Mouse (Mus musculus): ENCODE results near the gene Klc3. TPM values are rescaled to one million over a fixed set of nuclear protein-coding genes. Genes with fewer than 3 reads are reported as not detected.
A peak's percentile ranks its signal among the peaks of the same experiment; 100 is the strongest.

Gene Klc3
- polyA plus RNA-seq, 1 experiment from 2014 or later, result 10.2 TPM

- H3K4me3 ChIP-seq (ENCODE audit: low read depth, low read length), result no peak overlapping the region
- no peak overlapping the region for H3K4me2 ChIP-seq (ENCODE audit: low read depth, low read length)
- no peak overlapping the region for H3K9ac ChIP-seq (ENCODE audit: low read depth, low read length)
- 79% methylated on average over 8 of the region's 9 CpGs for WGBS
- H3K4me1 ChIP-seq (ENCODE audit: control insufficient read depth, insufficient read depth, low read length), result peaks cover 5% of the 10 kb centered on the region; the same call in 1 of the 2 replicates
- H3K36me3 ChIP-seq (ENCODE audit: control insufficient read depth, insufficient read depth, low read length), result no peaks in the 10 kb centered on the region
- no peak for DNase-seq (ENCODE audit: low spot score)
- ATAC-seq (ENCODE audit: low read depth), result no peak
- no peak overlapping the region for H3K27ac ChIP-seq (replicated peaks; ENCODE audit: low read depth, low read length)
- peaks cover 7% of the 10 kb centered on the region; the same call in 1 of the 2 replicates for H3K9me3 ChIP-seq (ENCODE audit: control insufficient read depth, low read length)
- peaks cover 49% of the 10 kb centered on the region for H3K27me3 ChIP-seq (replicated peaks; ENCODE audit: control insufficient read depth, insufficient read depth, low read length)
These were observed 1.3 kb downstream of the Klc3 start for GRCm38 (mm10) chr7:19402535-19403112.

GRCm38 (mm10) chr7:19400946-19401345 lies 3.0 kb downstream of the Klc3 start:
- peaks cover 49% of the 10 kb centered on the region for H3K27me3 ChIP-seq (replicated peaks; ENCODE audit: control insufficient read depth, insufficient read depth, low read length)
- no peak overlapping the region for H3K4me2 ChIP-seq (ENCODE audit: low read depth, low read length)
- peaks cover 7% of the 10 kb centered on the region; the same call in 1 of the 2 replicates for H3K9me3 ChIP-seq (ENCODE audit: control insufficient read depth, low read length)
- H3K27ac ChIP-seq (replicated peaks; ENCODE audit: low read depth, low read length), result no peak overlapping the region
- H3K9ac ChIP-seq (ENCODE audit: low read depth, low read length), result no peak overlapping the region
- H3K4me1 ChIP-seq (ENCODE audit: control insufficient read depth, insufficient read depth, low read length), result peaks cover 5% of the 10 kb centered on the region; the same call in 1 of the 2 replicates
- peaks cover 1% of the 10 kb centered on the region; the same call in 1 of the 2 replicates for H3K36me3 ChIP-seq (ENCODE audit: control insufficient read depth, insufficient read depth, low read length)
- ATAC-seq (ENCODE audit: low read depth) (no peak), DNase-seq (ENCODE audit: low spot score) (no peak)
- WGBS, result 84% methylated on average over 4 of the region's 4 CpGs
- H3K4me3 ChIP-seq (ENCODE audit: low read depth, low read length), result no peak overlapping the region

- peaks cover 14% of the 10 kb centered on the region for H3K36me3 ChIP-seq (ENCODE audit: control insufficient read depth, insufficient read depth, low read length)
- H3K4me2 ChIP-seq (ENCODE audit: low read depth, low read length), result peak overlapping the region; percentile 55
- peak; percentile 72 for ATAC-seq (ENCODE audit: low read depth)
- peak overlapping the region; percentile 55 for H3K9ac ChIP-seq (ENCODE audit: low read depth, low read length)
- H3K27ac ChIP-seq (replicated peaks; ENCODE audit: low read depth, low read length), result peak overlapping the region; percentile 55
- H3K27me3 ChIP-seq (replicated peaks; ENCODE audit: control insufficient read depth, insufficient read depth, low read length), result peaks cover 43% of the 10 kb centered on the region
- peaks cover 7% of the 10 kb centered on the region; the same call in 1 of the 2 replicates for H3K9me3 ChIP-seq (ENCODE audit: control insufficient read depth, low read length)
- peak overlapping the region; percentile 28 for H3K4me3 ChIP-seq (ENCODE audit: low read depth, low read length)
- WGBS, result 3% methylated on average over 26 of the region's 27 CpGs
- H3K4me1 ChIP-seq (ENCODE audit: control insufficient read depth, insufficient read depth, low read length), result peaks cover 5% of the 10 kb centered on the region; the same call in 1 of the 2 replicates
- DNase-seq (ENCODE audit: low spot score), result peak; percentile 72
These were observed 4.2 kb downstream of the Klc3 start for GRCm38 (mm10) chr7:19399496-19400280.

- Histone ChIP-seq H3K4me3 (ENCODE audit: low read depth, low read length) (no peak overlapping the region), H3K9me3 (ENCODE audit: control insufficient read depth, low read length) (no peaks in the 10 kb centered on the region), H3K9ac (ENCODE audit: low read depth, low read length) (no peak overlapping the region), H3K4me2 (ENCODE audit: low read depth, low read length) (no peak overlapping the region), H3K27me3 (replicated peaks; ENCODE audit: control insufficient read depth, insufficient read depth, low read length) (peaks cover 4% of the 10 kb centered on the region; the same call in 1 of the 2 replicates), H3K4me1 (ENCODE audit: control insufficient read depth, insufficient read depth, low read length) (peaks cover 2% of the 10 kb centered on the region; the same call in 1 of the 2 replicates), H3K36me3 (ENCODE audit: control insufficient read depth, insufficient read depth, low read length) (peaks cover 66% of the 10 kb centered on the region), H3K27ac (replicated peaks; ENCODE audit: low read depth, low read length) (no peak overlapping the region)
- 85% methylated on average over 6 of the region's 8 CpGs for WGBS
- ATAC-seq (ENCODE audit: low read depth) (no peak), DNase-seq (ENCODE audit: low spot score) (no peak)
These were observed 9.4 kb downstream of the Klc3 start for GRCm38 (mm10) chr7:19394484-19394883.

GRCm38 (mm10) chr7:19388699-19389413 lies 15.0 kb downstream of the Klc3 start:
- Histone ChIP-seq H3K4me1 (ENCODE audit: control insufficient read depth, insufficient read depth, low read length) (no peaks in the 10 kb centered on the region), H3K36me3 (ENCODE audit: control insufficient read depth, insufficient read depth, low read length) (peaks cover 96% of the 10 kb centered on the region), H3K4me3 (ENCODE audit: low read depth, low read length) (no peak overlapping the region), H3K9me3 (ENCODE audit: control insufficient read depth, low read length) (no peaks in the 10 kb centered on the region), H3K27me3 (replicated peaks; ENCODE audit: control insufficient read depth, insufficient read depth, low read length) (no peaks in the 10 kb centered on the region), H3K9ac (ENCODE audit: low read depth, low read length) (no peak overlapping the region), H3K27ac (replicated peaks; ENCODE audit: low read depth, low read length) (no peak overlapping the region; the same call in 1 of the 2 replicates), H3K4me2 (ENCODE audit: low read depth, low read length) (no peak overlapping the region)
- ATAC-seq (ENCODE audit: low read depth), result peak; percentile 44; the same call in 1 of the 2 replicates
- 76% methylated on average over 9 of the region's 10 CpGs for WGBS
- peak; percentile 74 for DNase-seq (ENCODE audit: low spot score)

GRCm38 (mm10) chr7:19383708-19384107 lies 20.2 kb downstream of the Klc3 start:
- Histone ChIP-seq H3K4me2 (ENCODE audit: low read depth, low read length) (no peak overlapping the region), H3K27ac (replicated peaks; ENCODE audit: low read depth, low read length) (no peak overlapping the region), H3K4me1 (ENCODE audit: control insufficient read depth, insufficient read depth, low read length) (peaks cover 9% of the 10 kb centered on the region), H3K36me3 (ENCODE audit: control insufficient read depth, insufficient read depth, low read length) (peaks cover 47% of the 10 kb centered on the region), H3K27me3 (replicated peaks; ENCODE audit: control insufficient read depth, insufficient read depth, low read length) (no peaks in the 10 kb centered on the region), H3K9me3 (ENCODE audit: control insufficient read depth, low read length) (no peaks in the 10 kb centered on the region), H3K4me3 (ENCODE audit: low read depth, low read length) (no peak overlapping the region), H3K9ac (ENCODE audit: low read depth, low read length) (no peak overlapping the region; the same call in 1 of the 2 replicates)
- ATAC-seq (ENCODE audit: low read depth), result no peak
- WGBS, result 65% methylated on average over 9 of the region's 9 CpGs
- DNase-seq (ENCODE audit: low spot score), result no peak

GRCm38 (mm10) chr7:19382166-19382541 lies 21.8 kb downstream of the Klc3 start:
- 0% methylated on average over 14 of the region's 37 CpGs for WGBS
- ATAC-seq (ENCODE audit: low read depth) (peak; percentile 56), DNase-seq (ENCODE audit: low spot score) (no peak)
- Histone ChIP-seq H3K27ac (replicated peaks; ENCODE audit: low read depth, low read length) (0 out of 2 replicates have a peak overlapping the region, but pooled peaks have one; percentile 21), H3K36me3 (ENCODE audit: control insufficient read depth, insufficient read depth, low read length) (peaks cover 45% of the 10 kb centered on the region), H3K9ac (ENCODE audit: low read depth, low read length) (peak overlapping the region; percentile 89), H3K4me2 (ENCODE audit: low read depth, low read length) (peak overlapping the region; percentile 88), H3K27me3 (replicated peaks; ENCODE audit: control insufficient read depth, insufficient read depth, low read length) (no peaks in the 10 kb centered on the region), H3K4me3 (ENCODE audit: low read depth, low read length) (peak overlapping the region; percentile 89), H3K4me1 (ENCODE audit: control insufficient read depth, insufficient read depth, low read length) (peaks cover 9% of the 10 kb centered on the region), H3K9me3 (ENCODE audit: control insufficient read depth, low read length) (no peaks in the 10 kb centered on the region)

GRCm38 (mm10) chr7:19381377-19382165 lies 22.3 kb downstream of the Klc3 start, which contains the start of gene Ercc2:
TSS of gene Ercc2 (plus strand) at chr7:19382010.
- Histone ChIP-seq H3K27ac (replicated peaks; ENCODE audit: low read depth, low read length) (0 out of 2 replicates have a peak within 1 kb of the TSS, but pooled peaks have one; percentile 21), H3K4me2 (ENCODE audit: low read depth, low read length) (peak within 1 kb of the TSS; percentile 88), H3K4me1 (ENCODE audit: control insufficient read depth, insufficient read depth, low read length) (peaks cover 9% of the 10 kb centered on the region), H3K4me3 (ENCODE audit: low read depth, low read length) (peak within 1 kb of the TSS; percentile 89), H3K9ac (ENCODE audit: low read depth, low read length) (peak within 1 kb of the TSS; percentile 89), H3K27me3 (replicated peaks; ENCODE audit: control insufficient read depth, insufficient read depth, low read length) (no peaks in the 10 kb centered on the region), H3K36me3 (ENCODE audit: control insufficient read depth, insufficient read depth, low read length) (peaks cover 43% of the 10 kb centered on the region), H3K9me3 (ENCODE audit: control insufficient read depth, low read length) (no peaks in the 10 kb centered on the region)
- DNase-seq (ENCODE audit: low spot score) (peak; percentile 99), ATAC-seq (ENCODE audit: low read depth) (peak; percentile 96)
- WGBS, result 8% methylated on average over 32 of the region's 48 CpGs

Data from embryonic facial prominence, embryonic 14.5 days (tissue).